Mouse (Mus musculus) brown adipose tissue, adult 24 weeks (tissue): ENCODE measurements around the gene Bdh1. TPM values are rescaled to one million over a fixed set of nuclear protein-coding genes. Genes with fewer than 3 reads are reported as not detected.

Experiments used
- H3K27ac ChIP-seq: fragments of 200-500 bp; replicated peaks from 2 replicates; pipeline ENCODE4 v1.5.1; 2012; ENCODE audit warnings: low read depth, mild to moderate bottlenecking, low read length
- H3K4me1 ChIP-seq: fragments of 200-500 bp; 2 replicates; pipeline ENCODE4 v1.6.1; 2012; ENCODE audit warnings: low read length, mixed read lengths; ENCODE audit not compliant: control insufficient read depth, insufficient read depth, insufficient read length
- H3K4me3 ChIP-seq: fragments of 200-500 bp; 2 replicates; pipeline ENCODE4 v1.5.1; 2012; ENCODE audit warnings: low read depth, mild to moderate bottlenecking, low read length, moderate library complexity; ENCODE audit not compliant: insufficient read depth
- polyA plus RNA-seq: library from polyadenylated mRNA; stranded (reverse); fragments of >200 nt; gene quantifications from 2 replicates; pipeline ENCODE4 v1.2.4, GENCODE M21; 2012; ENCODE audit not compliant: missing spikeins, insufficient read depth, insufficient read length

The Bdh1 gene
- polyA plus RNA-seq, 1 experiment, result not detected

GRCm38 (mm10) chr16:31419457-31419856 lies 2.6 kb upstream of the Bdh1 start:
- H3K4me1 ChIP-seq, result no peaks in the 10 kb centered on the region
- no peak overlapping the region for H3K27ac ChIP-seq
- H3K4me3 ChIP-seq, result no peak overlapping the region

GRCm38 (mm10) chr16:31422722-31423121 lies 642 bp downstream of the Bdh1 start:
- Histone ChIP-seq H3K4me1 (no peaks in the 10 kb centered on the region), H3K27ac (no peak overlapping the region), H3K4me3 (no peak overlapping the region)

DNA sequence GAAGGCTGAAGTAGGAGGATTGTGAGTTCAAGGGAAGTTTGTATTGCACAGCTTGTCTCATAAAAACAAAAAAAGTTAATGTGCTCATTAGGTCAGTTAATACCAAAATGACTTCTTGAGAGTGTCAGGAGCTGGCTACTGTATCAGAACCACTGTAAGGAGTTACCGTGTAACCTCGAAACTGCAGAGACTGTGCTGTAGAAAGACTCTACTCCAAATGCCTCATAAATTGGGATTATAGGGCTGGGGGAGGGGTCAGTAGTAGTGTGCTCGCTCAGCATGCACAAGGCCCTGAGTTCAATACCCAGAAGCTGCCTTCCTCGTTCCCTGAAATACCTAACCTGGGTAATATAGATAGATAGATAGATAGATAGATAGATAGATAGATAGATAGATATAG lies 1.3 kb downstream of the Bdh1 start:
- H3K27ac ChIP-seq, result no peak overlapping the region

GRCm38 (mm10) chr16:31424416-31425187 lies 2.5 kb downstream of the Bdh1 start:
- H3K4me3 ChIP-seq, result no peak overlapping the region
- H3K4me1 ChIP-seq, result no peaks in the 10 kb centered on the region
- no peak overlapping the region for H3K27ac ChIP-seq

More for the DNA sequence above, 1.3 kb downstream of the Bdh1 start:
- Histone ChIP-seq H3K4me3 (no peak overlapping the region), H3K4me1 (no peaks in the 10 kb centered on the region)

DNA sequence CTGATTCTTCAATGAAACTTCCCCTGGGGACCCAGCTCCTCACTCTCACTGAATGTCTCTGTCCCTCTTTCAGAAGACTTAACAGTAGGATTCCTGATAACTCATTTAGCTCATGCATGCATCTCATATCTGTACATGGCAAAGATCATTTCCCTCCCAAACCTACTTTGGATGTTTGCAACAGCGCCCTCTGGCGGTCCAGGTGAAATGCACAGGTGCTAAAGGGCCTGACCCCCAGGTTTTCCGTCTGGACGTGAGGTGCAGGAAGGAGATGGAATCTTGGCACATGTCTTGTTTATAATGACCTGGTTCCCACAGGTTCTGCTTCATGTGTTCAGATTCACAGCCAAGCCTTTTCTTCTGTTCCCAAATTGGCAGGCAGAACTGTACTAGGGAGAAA lies 3.4 kb downstream of the Bdh1 start:
- no peak overlapping the region for H3K4me3 ChIP-seq

DNA sequence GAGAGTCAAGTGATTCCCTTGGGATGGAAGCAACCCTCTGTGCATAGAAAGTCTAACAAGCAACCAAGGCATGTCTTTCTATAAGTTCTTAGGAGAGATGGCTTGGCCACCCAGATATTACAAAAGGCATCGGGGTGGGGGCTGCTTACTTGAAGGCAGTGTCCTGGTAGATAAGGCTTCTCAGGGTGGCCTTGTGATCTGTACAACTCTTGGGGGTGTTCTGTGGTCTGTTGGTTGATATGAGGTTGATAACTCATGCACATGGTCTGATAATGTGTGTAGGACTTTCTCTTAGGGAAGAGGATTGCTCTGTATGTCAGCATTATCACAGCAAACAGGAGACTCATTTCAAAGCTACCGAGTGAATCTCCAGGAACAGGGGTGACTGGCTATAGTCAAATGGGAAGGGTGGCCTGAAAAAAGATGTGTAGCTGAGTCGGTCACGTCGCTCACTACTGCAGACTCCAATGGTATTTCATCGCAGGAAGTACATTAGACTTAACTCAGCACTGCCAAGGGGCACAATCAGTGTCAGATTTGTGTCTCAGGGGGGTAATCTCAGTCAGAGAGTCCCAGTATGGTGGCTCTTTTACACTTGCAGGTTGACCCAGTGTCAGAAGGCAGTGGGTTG lies 4.5 kb downstream of the Bdh1 start:
- Histone ChIP-seq H3K4me1 (no peaks in the 10 kb centered on the region), H3K4me3 (no peak overlapping the region)

More for the DNA sequence above, 3.4 kb downstream of the Bdh1 start:
- Histone ChIP-seq H3K4me1 (no peaks in the 10 kb centered on the region), H3K27ac (no peak overlapping the region)

DNA sequence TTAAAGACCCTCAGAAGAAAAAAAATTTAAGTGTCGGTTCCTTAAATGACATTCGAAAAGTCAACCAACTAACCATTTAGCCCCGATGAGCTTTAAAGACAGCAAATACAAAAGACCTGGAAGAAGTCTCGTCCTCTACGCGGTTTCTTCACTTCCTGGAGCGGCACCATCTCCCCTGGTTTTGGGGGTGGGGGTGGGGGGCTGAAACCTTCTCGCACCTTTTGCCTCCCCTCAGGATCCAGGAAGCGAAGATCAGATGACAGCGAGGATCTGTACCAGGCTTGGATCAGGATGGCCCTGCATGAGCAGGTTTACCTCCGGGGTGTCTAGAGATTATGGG lies 6.2 kb downstream of the Bdh1 start:
- peak overlapping the region; percentile 54 for H3K4me3 ChIP-seq
- no peaks in the 10 kb centered on the region for H3K4me1 ChIP-seq
- no peak overlapping the region for H3K27ac ChIP-seq

More for the DNA sequence above, 4.5 kb downstream of the Bdh1 start:
- no peak overlapping the region for H3K27ac ChIP-seq

- Histone ChIP-seq H3K27ac (no peak overlapping the region), H3K4me1 (no peaks in the 10 kb centered on the region), H3K4me3 (peak overlapping the region; percentile 54)
Observed at GRCm38 (mm10) chr16:31428675-31429470, 6.8 kb downstream of the Bdh1 start.

DNA sequence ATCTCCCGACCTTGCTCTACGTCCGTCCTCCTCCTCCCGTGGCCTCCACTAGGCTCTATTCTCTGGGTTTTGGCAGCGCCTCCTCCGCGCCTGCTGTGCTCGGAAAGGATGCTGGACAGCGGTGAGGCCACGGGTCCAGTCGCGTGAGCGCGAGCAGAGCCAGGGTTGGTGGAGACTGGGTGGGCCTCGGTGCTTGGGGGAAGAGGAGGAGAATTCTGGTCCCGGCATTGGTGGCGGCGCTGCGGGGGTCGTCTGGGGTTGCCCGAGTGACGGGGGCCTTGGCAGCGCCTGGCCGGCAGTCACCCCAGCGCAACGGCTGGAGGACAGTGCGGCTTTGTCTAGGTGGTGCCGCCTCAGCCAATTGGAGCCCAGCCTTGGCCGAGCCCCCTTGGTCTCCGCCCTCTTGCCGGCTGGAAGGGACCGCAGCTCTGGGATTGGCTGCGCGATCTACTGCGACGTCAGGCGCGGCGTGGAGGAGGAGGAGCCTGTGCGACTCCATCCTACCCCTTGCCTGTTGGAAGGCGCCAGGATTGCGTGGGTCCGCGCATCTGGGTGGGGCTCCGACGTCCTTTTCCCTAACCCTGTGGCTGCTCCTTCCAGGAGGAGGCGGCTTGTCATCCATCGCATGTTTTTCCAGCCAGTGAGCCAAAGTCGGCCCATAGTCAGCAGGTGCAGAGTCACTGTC lies 7.5 kb downstream of the Bdh1 start:
- peak overlapping the region; percentile 54 for H3K4me3 ChIP-seq
- no peaks in the 10 kb centered on the region for H3K4me1 ChIP-seq
- no peak overlapping the region for H3K27ac ChIP-seq

DNA sequence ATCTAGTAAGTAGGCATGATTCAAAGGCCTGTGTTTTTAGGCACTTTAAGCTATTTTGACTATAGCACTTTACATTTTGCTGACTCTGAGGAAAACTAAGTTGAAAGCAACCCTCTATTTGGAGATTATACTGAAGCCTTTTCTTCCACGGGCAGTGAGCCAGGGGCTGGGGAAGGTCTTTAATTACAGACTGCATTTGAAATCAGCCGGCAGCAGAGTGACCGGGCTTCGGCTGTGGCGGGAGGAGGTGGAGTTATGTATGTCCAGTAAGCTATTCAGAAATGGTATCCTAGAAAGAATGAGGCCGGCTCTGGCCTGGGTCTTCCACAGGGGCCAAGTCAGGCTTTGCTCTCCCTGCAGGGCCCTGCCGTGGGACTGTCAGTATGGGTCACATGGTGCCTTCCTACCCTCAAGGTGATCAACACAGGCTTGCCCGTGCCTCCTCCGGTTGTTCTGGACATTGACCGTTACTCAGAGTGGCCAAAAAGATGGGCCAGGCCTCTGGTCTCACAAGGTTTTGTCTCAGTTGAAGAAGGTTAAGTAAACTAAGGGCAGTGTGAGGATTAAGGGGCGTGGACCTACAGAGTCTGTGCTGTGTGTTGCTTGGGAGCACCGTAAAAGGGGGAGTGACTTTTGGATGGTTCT lies 11.5 kb downstream of the Bdh1 start:
- H3K27ac ChIP-seq, result no peak overlapping the region
- no peaks in the 10 kb centered on the region for H3K4me1 ChIP-seq
- no peak overlapping the region for H3K4me3 ChIP-seq

DNA sequence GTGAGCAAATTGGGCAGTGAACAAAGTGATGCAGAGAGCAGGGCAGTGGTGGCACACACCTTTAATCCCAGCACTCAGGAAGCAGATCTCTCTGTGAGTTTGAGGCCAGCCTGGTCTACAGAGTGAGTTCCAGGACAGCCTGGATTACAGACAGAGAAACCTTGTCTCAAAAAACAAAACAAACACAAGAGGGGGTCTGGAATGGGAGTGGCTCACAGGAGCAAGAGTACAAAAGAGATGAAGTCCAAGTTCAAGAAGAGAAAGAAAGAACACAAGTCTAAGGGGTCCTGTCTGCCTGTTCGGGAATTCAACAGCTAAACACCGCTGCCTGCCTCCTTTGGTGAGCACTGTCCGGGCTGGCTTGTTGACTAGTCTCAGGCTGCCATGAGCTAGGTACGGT lies 13.1 kb downstream of the Bdh1 start:
- no peak overlapping the region for H3K27ac ChIP-seq
- H3K4me3 ChIP-seq, result no peak overlapping the region
- H3K4me1 ChIP-seq, result no peaks in the 10 kb centered on the region

- H3K4me1 ChIP-seq, result no peaks in the 10 kb centered on the region
Observed at GRCm38 (mm10) chr16:31436085-31436484, 14.0 kb downstream of the Bdh1 start.

GRCm38 (mm10) chr16:31437358-31437757 lies 15.3 kb downstream of the Bdh1 start:
- no peaks in the 10 kb centered on the region for H3K4me1 ChIP-seq
- no peak overlapping the region for H3K27ac ChIP-seq
- H3K4me3 ChIP-seq, result no peak overlapping the region

More at GRCm38 (mm10) chr16:31436085-31436484, 14.0 kb downstream of the Bdh1 start:
- H3K27ac ChIP-seq, result no peak overlapping the region
- H3K4me3 ChIP-seq, result no peak overlapping the region

DNA sequence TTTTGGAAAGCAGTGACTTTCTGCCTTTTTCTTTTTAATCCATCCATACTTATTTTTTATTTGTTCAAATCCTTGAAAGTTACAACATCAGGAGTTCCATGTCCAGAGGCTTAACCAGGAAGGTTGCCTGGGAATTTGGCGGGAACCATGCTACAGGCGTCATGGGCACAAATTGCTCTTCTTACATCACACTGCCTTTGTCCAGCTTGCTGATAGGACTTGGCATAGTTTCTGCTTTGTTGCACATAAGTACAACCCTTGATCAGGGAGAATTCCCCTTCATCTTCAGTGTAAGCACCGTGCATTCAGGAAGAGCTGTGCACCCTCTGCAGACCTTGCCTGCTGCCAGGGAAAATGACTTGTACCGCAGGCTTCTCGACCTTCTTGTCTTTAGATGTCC lies 17.4 kb downstream of the Bdh1 start:
- no peak overlapping the region for H3K27ac ChIP-seq
- no peak overlapping the region for H3K4me3 ChIP-seq
- no peaks in the 10 kb centered on the region for H3K4me1 ChIP-seq

GRCm38 (mm10) chr16:31440046-31440445 lies 18.0 kb downstream of the Bdh1 start:
- no peaks in the 10 kb centered on the region for H3K4me1 ChIP-seq
- no peak overlapping the region for H3K27ac ChIP-seq
- no peak overlapping the region for H3K4me3 ChIP-seq
